Mouse (Mus musculus): ENCODE results near the gene Hnf1b. TPM values are rescaled to one million over a fixed set of nuclear protein-coding genes. Genes with fewer than 3 reads are reported as not detected.

Gene Hnf1b
- polyA plus RNA-seq, 2 experiments from 2014 or later = not detected

DNA sequence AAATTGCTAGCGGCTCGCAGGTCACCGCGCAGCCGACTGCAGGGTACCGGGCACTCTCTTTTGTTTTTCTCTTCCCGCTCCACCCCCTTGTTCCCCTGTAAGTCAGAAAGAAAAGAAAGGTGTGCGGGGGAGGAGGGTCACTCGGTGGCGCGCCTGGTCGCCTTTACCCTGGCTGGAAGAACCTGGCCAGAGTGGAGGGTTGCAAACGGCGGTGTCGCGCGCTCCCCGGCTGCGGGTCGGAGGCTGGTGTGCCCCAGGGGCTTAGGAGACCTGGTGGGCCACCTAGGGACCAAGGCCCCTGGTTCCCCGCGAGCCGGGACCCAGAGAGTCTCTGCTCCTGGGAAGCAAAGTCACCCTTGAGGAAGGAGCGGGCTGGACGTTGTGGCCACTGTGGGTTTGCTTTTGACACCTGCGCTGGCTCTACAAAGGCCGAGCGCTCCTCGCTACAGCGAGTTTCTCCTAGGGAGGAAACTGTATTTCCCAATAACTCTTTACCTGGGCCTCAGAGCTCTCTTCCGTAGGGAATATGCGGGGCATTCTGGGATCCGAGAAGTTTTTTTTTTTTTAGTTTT, 3.4 kb downstream of the Hnf1b start:
- no peak for ATAC-seq

- no peak for ATAC-seq
Measured at GRCm38 (mm10) chr11:83854091-83854490, 4.2 kb downstream of the Hnf1b start.

DNA sequence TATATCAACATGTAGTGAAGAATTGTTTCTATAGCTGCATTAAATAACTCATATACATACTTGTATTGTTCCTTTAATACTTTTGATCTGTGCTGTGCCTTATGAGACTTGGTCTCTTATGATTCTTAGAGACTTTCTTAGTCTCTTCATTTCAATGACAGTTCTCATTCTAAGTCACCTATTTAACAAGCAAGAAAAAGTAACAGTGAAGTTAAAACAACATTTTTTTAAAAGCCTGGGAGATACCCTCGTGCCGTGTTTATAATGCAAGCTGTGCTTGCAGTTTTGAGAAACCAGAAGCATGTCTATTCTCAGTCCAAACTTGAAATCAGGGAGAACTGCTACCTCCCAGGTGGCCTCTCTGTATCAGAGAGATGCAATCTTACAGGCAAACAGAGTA, 4.8 kb downstream of the Hnf1b start:
- no peak for ATAC-seq

DNA sequence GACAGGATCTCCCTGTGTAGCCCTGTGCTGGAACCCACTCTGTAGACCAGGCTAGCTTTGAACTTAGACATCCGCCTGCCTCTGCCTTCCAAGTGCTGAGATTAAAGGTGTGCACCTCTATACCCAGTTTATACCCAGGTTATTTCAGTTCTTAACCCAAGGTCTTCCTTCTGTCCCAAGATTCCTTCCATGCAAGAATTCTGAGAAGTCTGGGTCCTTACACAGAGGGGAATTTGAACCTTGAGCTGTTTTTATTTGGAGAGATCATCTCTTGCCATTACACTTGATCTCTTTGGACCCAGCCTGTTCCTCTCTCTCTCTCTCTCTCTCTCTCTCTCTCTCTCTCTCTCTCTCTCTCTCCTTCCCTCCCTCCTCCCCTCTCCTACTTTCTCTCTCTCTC, 7.4 kb downstream of the Hnf1b start:
- ATAC-seq = no peak

GRCm38 (mm10) chr11:83865286-83865685, 15.4 kb downstream of the Hnf1b start:
- no peak for ATAC-seq

DNA sequence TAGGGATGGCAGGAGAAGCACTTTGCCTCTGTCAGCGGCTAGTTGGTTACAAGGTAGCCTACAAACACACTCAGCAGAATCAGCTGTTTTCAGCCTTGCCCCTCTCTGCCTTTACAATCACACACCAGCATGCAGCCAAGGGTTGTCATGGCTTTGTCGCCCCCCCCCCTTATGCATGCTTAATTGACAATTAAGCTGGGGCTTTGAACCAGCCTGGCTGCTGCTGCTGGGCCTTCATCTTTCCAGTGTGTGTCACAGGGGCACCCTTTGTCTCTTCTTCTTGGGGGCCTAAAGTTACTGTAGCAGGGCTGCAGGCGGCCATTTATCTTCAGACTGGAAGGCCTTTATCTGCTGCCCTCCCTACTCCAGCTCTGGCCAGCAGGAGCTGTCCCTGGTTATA, 17.7 kb downstream of the Hnf1b start:
- ATAC-seq = no peak

DNA sequence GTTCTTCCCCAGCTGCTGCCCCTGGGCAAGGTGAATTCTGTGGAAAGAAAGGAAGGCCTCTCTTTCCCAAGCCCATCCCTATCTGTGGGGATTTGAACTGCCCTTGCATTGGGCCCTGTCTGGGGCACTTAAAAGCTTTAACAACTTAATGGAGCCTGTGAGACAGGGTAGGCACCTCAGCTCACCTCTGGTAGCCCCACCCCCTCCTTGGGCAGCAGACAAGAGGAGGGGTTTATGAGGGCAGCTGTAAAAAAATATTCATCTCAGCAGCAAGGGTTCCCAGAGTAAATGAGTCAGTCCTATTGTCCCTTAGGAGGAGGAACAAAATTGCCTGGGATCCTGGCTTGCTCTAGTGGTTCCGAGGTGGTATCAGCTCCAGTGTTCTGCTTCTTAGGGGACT, 19.3 kb downstream of the Hnf1b start:
- no peak for ATAC-seq

GRCm38 (mm10) chr11:83869686-83870085, 19.8 kb downstream of the Hnf1b start:
- no peak for ATAC-seq

DNA sequence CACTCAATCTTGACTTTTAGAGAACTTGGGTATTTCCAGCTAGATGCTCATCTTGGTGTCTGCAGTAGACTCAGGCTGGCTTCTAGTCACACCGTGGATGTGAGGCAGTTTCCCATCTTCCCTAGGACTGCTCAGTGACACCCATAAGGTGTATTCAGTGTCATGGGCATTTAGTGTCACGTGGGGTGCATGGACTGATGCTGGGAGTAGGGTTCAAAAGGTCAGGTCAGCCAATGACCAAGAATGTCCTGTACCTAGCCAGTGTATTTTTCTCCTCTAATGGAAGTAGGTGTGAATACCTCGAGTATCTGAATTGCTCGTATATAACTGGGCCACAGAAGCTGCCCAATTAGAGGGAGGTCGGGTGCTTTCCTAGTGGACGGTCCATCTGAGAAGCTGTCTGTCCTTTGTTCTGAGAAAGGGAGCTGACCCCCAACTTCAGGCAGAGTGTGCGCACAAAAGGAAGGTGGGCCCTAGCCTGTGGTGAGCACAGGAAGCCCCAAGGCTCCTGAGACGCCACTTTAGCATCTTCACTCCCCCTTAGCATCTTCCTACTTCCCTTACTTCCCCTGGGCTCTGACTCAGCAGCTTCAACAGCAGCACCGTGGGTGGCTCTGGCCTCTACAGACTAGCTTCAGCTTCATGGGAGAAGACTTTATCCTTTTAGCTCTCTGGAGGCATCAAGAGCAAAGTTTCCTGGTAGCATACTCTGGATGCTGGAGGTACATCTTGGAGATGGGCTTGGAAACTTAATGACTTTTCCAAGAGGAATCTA, 22.1 kb downstream of the Hnf1b start:
- no peak for ATAC-seq

- ATAC-seq = no peak
Measured at GRCm38 (mm10) chr11:83873509-83873908, 23.6 kb downstream of the Hnf1b start.

GRCm38 (mm10) chr11:83876630-83877029, 26.8 kb downstream of the Hnf1b start:
- ATAC-seq = no peak

DNA sequence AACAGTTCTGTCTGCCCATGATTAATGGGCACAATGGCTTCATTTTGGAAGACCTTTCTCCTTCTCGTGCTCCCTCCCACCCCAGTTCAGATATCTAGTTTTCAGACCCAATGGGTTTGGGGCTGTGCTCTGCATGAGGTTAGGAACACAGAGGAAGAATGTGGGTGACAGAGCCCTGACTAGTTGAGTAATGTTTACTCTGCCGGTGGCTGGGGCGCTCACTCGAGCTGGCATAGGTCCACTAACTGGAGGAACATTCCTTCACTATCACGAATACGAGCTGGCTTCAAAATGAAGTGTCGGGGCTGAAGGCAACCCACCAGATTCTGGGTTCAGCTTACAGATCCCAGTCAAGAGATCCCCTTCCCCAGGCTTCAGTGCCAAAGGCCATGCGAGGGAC, 27.9 kb downstream of the Hnf1b start:
- ATAC-seq = no peak

DNA sequence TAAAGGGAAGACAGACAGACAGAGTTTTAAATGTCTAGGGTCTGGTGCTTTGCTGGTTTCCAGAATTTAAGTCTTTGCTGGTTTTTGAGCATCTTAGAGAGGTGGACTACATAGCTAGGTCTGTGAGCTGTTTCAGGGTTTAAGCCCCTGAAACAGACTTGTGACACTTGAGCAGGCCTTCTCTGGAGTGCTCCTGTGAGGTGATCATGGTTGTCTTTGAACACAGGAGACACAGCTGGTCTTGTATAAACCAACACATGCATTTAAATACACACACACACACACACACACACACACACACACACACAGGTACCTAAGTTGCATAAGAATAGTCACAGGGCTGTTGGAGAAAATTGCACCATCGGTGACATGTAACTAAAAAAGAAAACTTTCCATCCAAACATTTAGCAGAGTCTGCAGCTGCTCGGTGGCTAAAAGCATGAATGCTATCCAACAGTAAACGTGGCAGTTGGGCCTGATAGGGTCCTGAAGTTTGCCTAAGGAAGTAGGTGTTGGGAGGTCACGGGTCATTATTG, 28.6 kb downstream of the Hnf1b start:
- no peak for ATAC-seq

- no peak for ATAC-seq
Measured at GRCm38 (mm10) chr11:83879130-83879529, 29.3 kb downstream of the Hnf1b start.

GRCm38 (mm10) chr11:83881438-83881837, 31.6 kb downstream of the Hnf1b start:
- no peak for ATAC-seq

- ATAC-seq = no peak
Measured at GRCm38 (mm10) chr11:83882552-83882951, 32.7 kb downstream of the Hnf1b start.

- no peak for ATAC-seq
Measured at GRCm38 (mm10) chr11:83883074-83883473, 33.2 kb downstream of the Hnf1b start.

GRCm38 (mm10) chr11:83883812-83884211, 33.9 kb downstream of the Hnf1b start:
- no peak for ATAC-seq

DNA sequence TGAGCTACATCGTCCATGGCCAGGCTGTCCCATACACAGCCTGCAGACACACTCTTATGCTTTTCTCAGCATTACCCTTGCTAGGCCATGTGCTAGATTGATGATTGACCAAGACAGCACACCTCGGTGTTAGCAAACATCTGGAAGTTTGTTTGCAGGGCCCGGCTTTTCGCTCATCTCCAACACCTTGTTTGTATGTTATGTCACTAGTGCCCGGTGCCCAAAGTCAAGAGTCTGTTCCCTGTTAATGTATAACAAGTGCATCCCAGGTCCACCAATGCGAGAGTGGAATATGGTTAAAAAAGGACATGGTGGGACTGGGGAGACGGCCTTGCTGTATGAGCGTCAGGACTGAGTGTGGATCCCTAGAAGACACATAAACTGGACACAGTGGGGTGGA, 35.3 kb downstream of the Hnf1b start:
- no peak for ATAC-seq

GRCm38 (mm10) chr11:83886746-83887145, 36.9 kb downstream of the Hnf1b start:
- no peak for ATAC-seq

- ATAC-seq = no peak
Measured at GRCm38 (mm10) chr11:83891366-83891765, 41.5 kb downstream of the Hnf1b start.

DNA sequence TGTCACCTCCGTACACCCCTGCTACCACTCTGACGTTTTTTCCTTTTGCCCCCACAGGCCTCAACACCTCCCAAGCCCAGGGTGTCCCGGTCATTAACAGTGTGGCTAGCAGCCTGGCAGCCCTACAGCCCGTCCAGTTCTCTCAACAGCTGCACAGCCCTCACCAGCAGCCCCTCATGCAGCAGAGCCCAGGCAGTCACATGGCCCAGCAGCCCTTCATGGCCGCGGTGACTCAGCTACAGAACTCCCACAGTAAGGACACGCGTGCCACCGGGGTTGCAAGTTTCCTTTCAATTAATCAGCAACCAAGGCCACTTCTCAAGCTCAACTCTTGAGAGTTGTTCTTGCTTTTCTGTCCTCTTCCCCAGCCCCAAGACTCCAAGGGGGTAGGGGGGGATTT, 43.5 kb downstream of the Hnf1b start:
- ATAC-seq = no peak

DNA sequence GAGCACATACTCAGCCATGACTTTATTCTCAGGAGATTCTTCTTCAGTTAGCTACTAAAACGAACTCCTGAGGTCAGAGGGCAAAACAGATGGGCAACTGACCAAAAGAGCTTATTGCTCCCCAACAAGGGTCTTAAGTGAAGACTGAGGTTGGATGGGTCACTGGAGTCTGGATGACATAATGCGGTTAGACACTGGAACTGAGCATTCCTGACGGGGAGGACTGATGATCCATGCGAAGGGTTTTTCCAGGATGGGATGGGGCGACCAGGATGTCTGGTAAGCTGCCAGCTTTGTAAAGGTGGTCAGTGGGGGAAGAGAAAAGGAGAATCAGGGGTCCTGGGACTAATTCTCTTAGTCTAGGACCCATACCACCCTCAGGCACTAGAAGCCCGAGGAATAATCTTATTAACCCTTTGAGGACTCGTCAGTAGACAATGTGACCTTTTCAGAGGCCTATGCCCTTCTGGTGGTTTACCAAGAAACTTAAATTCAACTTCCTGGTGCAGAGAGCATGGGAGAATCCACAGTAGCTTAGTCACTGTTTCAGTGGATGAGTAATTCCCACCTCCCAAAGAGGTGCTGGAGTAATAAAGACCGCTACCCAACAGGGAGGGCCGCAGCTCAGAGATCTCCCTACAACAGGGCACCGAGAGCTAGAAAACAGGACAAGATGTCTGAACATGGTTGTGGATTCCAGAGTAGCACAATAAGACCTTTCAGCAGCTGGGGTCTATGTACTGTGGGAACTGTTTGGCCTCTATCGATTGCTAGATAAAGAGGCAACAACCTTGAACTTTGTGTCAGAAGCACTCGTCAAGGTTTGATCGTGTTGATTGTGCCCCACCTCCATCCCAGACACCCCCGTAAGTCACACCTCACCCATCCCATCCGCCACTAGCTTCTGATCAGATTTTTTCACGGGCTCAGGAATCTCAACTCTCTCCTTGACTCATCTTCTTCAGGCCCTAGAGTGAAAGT, 46.9 kb downstream of the Hnf1b start:
- no peak for ATAC-seq
